Mouse (Mus musculus): ENCODE results near the gene Adamts18.

- TF ChIP-seq USF1 (IDR thresholded peaks at IDR 0.05; ENCODE audit: low read depth) = no peak
- TF ChIP-seq CTCF (IDR thresholded peaks at IDR 0.05; ENCODE audit: control insufficient read depth, insufficient read depth, insufficient read length) = no peak
- no peak for TF ChIP-seq MAX (IDR thresholded peaks at IDR 0.05)
- no peak for TF ChIP-seq MYOG (IDR thresholded peaks at IDR 0.05; ENCODE audit: control insufficient read depth, extremely low read depth, insufficient read length)
- TF ChIP-seq FOSL1 (IDR thresholded peaks at IDR 0.05; ENCODE audit: insufficient read depth, low read length, poor library complexity, severe bottlenecking) = no peak
Observed at GRCm38 (mm10) chr8:113669924-113670323, 178.6 kb downstream of the Adamts18 start.
